Mouse (Mus musculus) Patski (cell line): ENCODE results near the gene Pcx. TPM values are rescaled to one million over a fixed set of nuclear protein-coding genes. Genes with fewer than 3 reads are reported as not detected.
A peak's percentile ranks its signal among the peaks of the same experiment; 100 is the strongest.

Source experiments
- ATAC-seq: fragments of 100-300 bp; one replicate; pipeline ENCODE4 v1.8.0; 2021
- CTCF ChIA-PET: fragments of 350-600 bp; sonication (Branson Sonifier 250); formaldehyde crosslinking; loops from one replicate; lab custom pipeline; 2022; ENCODE audit warnings: inconsistent platforms; lab: Charles Lee
- POLR2A ChIA-PET: fragments of 350-600 bp; sonication (Branson Sonifier 250); formaldehyde crosslinking; loops from one replicate; lab custom pipeline; 2022; ENCODE audit warnings: antibody characterized with exemption, inconsistent platforms; lab: Charles Lee
- DNase-seq: peaks from one replicate; pipeline ENCODE4 v3.0.0-alpha.2; 2011; ENCODE audit warnings: low read depth, low spot score
- H3K27me3 ChIP-seq: fragments of 371-371 bp; one replicate; pipeline ENCODE4 v1.5.1; 2021
- CTCF ChIP-seq: fragments of 100-300 bp; IDR thresholded peaks from one replicate; pipeline ENCODE4 v1.5.1; 2021
- in situ Hi-C: fragments of 300-500 bp; cut with MboI; formaldehyde crosslinking; loops from 3 replicates; pipeline ENCODE4 v1.11.1; 2018; ENCODE audit warnings: low pct_unique_long_range_greater_than_20kb, mixed read lengths
- polyA plus RNA-seq: library from polyadenylated mRNA; unstranded; gene quantifications from one replicate; pipeline ENCODE4 v1.2.3, GENCODE M21; 2021

The Pcx gene
- polyA plus RNA-seq, 1 experiment from 2014 or later: 21.5 TPM

- H3K27me3 ChIP-seq: no peaks in the 10 kb centered on the region
- in situ Hi-C loops: no loop called here
- POLR2A ChIA-PET: interaction anchor here (0.6 to 2.4 kb wide), 2 partner anchors 11 to 602 kb away, joined by 3 to 6 read pairs; no protein-coding TSS in a partner anchor
- ATAC-seq: peak; percentile 82
- DNase-seq: peak; percentile 68
- no peak for TF ChIP-seq CTCF
- CTCF ChIA-PET: interaction anchor here (0.7 to 1.7 kb wide), 3 partner anchors 10 to 175 kb away, joined by 4 read pairs; partner anchors contain the start of gene Rce1
These were observed 105.2 kb downstream of the Pcx start, which contains the start of gene Lrfn4 for GRCm38 (mm10) chr19:4615151-4616093. Gene Lrfn4 (minus strand): TSS chr19:4615667.

- ATAC-seq (no peak), DNase-seq (no peak)
- ChIA-PET POLR2A (interaction anchor here (1.3 to 2.4 kb wide), 2 partner anchors 8 to 10 kb away, joined by 3 to 6 read pairs; no protein-coding TSS in a partner anchor), CTCF (interaction anchor here (1.2 to 1.7 kb wide), 2 partner anchors 9 to 176 kb away, joined by 4 read pairs; partner anchors contain the start of gene Rce1)
- no peaks in the 10 kb centered on the region for H3K27me3 ChIP-seq
- TF ChIP-seq CTCF: no peak
- in situ Hi-C loops: no loop called here
These were observed 106.3 kb downstream of the Pcx start for GRCm38 (mm10) chr19:4616546-4616945.

GRCm38 (mm10) chr19:4618183-4618582 is 107.9 kb downstream of the Pcx start:
- CTCF ChIA-PET: no interaction called here
- in situ Hi-C loops: no loop called here
- no peak for TF ChIP-seq CTCF
- no peaks in the 10 kb centered on the region for H3K27me3 ChIP-seq
- ATAC-seq: no peak
- POLR2A ChIA-PET: no interaction called here
- no peak for DNase-seq

- no peak for TF ChIP-seq CTCF
- ATAC-seq (no peak), DNase-seq (no peak)
- in situ Hi-C loops: no loop called here
- POLR2A ChIA-PET: no interaction called here
- CTCF ChIA-PET: no interaction called here
- H3K27me3 ChIP-seq: no peaks in the 10 kb centered on the region
These were observed 109.2 kb downstream of the Pcx start for GRCm38 (mm10) chr19:4619461-4619860.

GRCm38 (mm10) chr19:4620721-4621120 is 110.4 kb downstream of the Pcx start:
- no peak for ATAC-seq
- TF ChIP-seq CTCF: no peak
- in situ Hi-C loops: no loop called here
- DNase-seq: no peak
- no peaks in the 10 kb centered on the region for H3K27me3 ChIP-seq
- POLR2A ChIA-PET: interaction anchor here (0.6 kb wide), 1 partner anchor 123 kb away, joined by 6 read pairs; no protein-coding TSS in a partner anchor
- CTCF ChIA-PET: no interaction called here

- no peak for ATAC-seq
- in situ Hi-C loops: no loop called here
- no peak for TF ChIP-seq CTCF
- CTCF ChIA-PET: interaction anchor here (1.1 to 1.2 kb wide), 4 partner anchors 19 to 339 kb away, joined by 3 read pairs; partner anchors contain the start of gene Mrpl11
- no peak for DNase-seq
- POLR2A ChIA-PET: interaction anchor here (0.7 kb wide), 1 partner anchor 18 kb away, joined by 4 read pairs; no protein-coding TSS in a partner anchor
- no peaks in the 10 kb centered on the region for H3K27me3 ChIP-seq
These were observed 112.5 kb downstream of the Pcx start for GRCm38 (mm10) chr19:4622780-4623179.

- no peak for DNase-seq
- CTCF ChIA-PET: interaction anchor here (0.7 to 1.2 kb wide), 4 partner anchors 20 to 339 kb away, joined by 3 read pairs; partner anchors contain the start of genes 2010003K11Rik and Mrpl11
- TF ChIP-seq CTCF: no peak
These were observed 113.1 kb downstream of the Pcx start for GRCm38 (mm10) chr19:4623419-4623818.

GRCm38 (mm10) chr19:4624006-4624405 is 113.7 kb downstream of the Pcx start:
- ChIA-PET CTCF (interaction anchor here (0.7 to 1.6 kb wide), 5 partner anchors 21 to 338 kb away, joined by 3 read pairs; partner anchors contain the start of genes 2010003K11Rik and Mrpl11), POLR2A (no interaction called here)
- ATAC-seq: no peak
- H3K27me3 ChIP-seq: no peaks in the 10 kb centered on the region
- TF ChIP-seq CTCF: no peak
- DNase-seq: no peak
- in situ Hi-C loops: no loop called here

More at GRCm38 (mm10) chr19:4623419-4623818, 113.1 kb downstream of the Pcx start:
- in situ Hi-C loops: no loop called here
- no peaks in the 10 kb centered on the region for H3K27me3 ChIP-seq
- POLR2A ChIA-PET: no interaction called here
- ATAC-seq: no peak

- ATAC-seq (no peak), DNase-seq (no peak)
- in situ Hi-C loops: loop anchor here (5.0 to 25.0 kb wide), 2 partner anchors 127 to 338 kb away; partner anchors contain the start of genes 2010003K11Rik and Mrpl11
- ChIA-PET CTCF (interaction anchor here (1.6 kb wide), 1 partner anchor 39 kb away, joined by 3 read pairs; no protein-coding TSS in a partner anchor), POLR2A (interaction anchor here (0.9 to 1.0 kb wide), 2 partner anchors 8 to 143 kb away, joined by 3 read pairs; no protein-coding TSS in a partner anchor)
- TF ChIP-seq CTCF: no peak
- H3K27me3 ChIP-seq: no peaks in the 10 kb centered on the region
These were observed 114.3 kb downstream of the Pcx start for GRCm38 (mm10) chr19:4624406-4625178.
